10 mouse cellular contexts compared by ENCODE assay signal in genomic region chr5:48509194-48509930, GRCm38 (mm10).
DNase-seq lines count a peak whose midpoint lies in the region; ATAC-seq and TF ChIP-seq lines count a peak whose summit lies in the region.
"Had no signal": no experiment of that assay in that cellular context is flagged by ENCODE, and none has a peak within 500 bp of the region (broad histone marks: within the 10 kb centered on the region; RNA-seq: fewer than 3 reads in every experiment).

No protein-coding gene starts in this region.

- peak overlapping the region; percentile 61 for H3K4me2 ChIP-seq in heart, embryonic 12.5 days

- TF ChIP-seq POLR2A in brain, embryonic 14.5 days (IDR thresholded peaks at IDR 0.05; ENCODE audit: borderline replicate concordance, extremely low read depth, insufficient read depth, insufficient read length, poor library complexity, severe bottlenecking): no peak

- peaks cover 7% of the 10 kb centered on the region for H3K4me1 ChIP-seq in heart, embryonic 12.5 days (replicated peaks)
- H3K4me1 ChIP-seq in midbrain, embryonic 10.5 days: peaks cover 6% of the 10 kb centered on the region; the same call in 1 of the 2 replicates

- H3K27me3 ChIP-seq in heart, embryonic 12.5 days (replicated peaks): no peaks in the 10 kb centered on the region
- no peaks in the 10 kb centered on the region for H3K27me3 ChIP-seq in midbrain, embryonic 10.5 days (ENCODE audit: low read depth, poor library complexity, severe bottlenecking)

- ATAC-seq in heart, embryonic 12.5 days (ENCODE audit: insufficient number of reproducible peaks, low FRiP score): no peak
- no peak for ATAC-seq in inflammation-experienced regulatory T-cells, adult 6 months

- peak overlapping the region; percentile 34; the same call in 1 of the 2 replicates for H3K9ac ChIP-seq in heart, embryonic 12.5 days
- H3K9ac ChIP-seq: liver, embryonic 14.5 days had no signal

- WGBS in heart, embryonic 12.5 days: 36% methylated on average over 18 of the region's 18 CpGs
- 83% methylated on average over 18 of the region's 18 CpGs for WGBS in midbrain, embryonic 10.5 days

- peak; percentile 7 for DNase-seq in kidney, postnatal 10 days
- no peak for DNase-seq in kidney, adult 8-10 months
- DNase-seq in brain, embryonic 14.5 days (ENCODE audit: low read depth): peak; percentile 65
- peak; percentile 17 to 26 for DNase-seq in layer of hippocampus, postnatal 14 days (ENCODE audit: low spot score in 2 of 2)
- DNase-seq in embryo, embryonic 9.5 days (ENCODE audit: extremely low spot score): no peak
- DNase-seq in midbrain, embryonic 10.5 days (ENCODE audit: low spot score): no peak
- DNase-seq: kidney, adult 18-20 months had no signal

- H3K9me3 ChIP-seq in heart, embryonic 12.5 days (replicated peaks): no peaks in the 10 kb centered on the region
- H3K9me3 ChIP-seq in midbrain, embryonic 10.5 days (replicated peaks): no peaks in the 10 kb centered on the region

- H3K4me3 ChIP-seq in heart, embryonic 12.5 days: peak overlapping the region; percentile 41
- no peak overlapping the region for H3K4me3 ChIP-seq in midbrain, embryonic 10.5 days

- H3K27ac ChIP-seq in heart, embryonic 12.5 days (ENCODE audit: poor library complexity, severe bottlenecking): no peak overlapping the region
- H3K27ac ChIP-seq in midbrain, embryonic 10.5 days (replicated peaks): no peak overlapping the region
- H3K27ac ChIP-seq: liver, embryonic 14.5 days had no signal

- no peak for TF ChIP-seq CTCF in brain, embryonic 14.5 days (IDR thresholded peaks at IDR 0.05; ENCODE audit: borderline replicate concordance, extremely low read depth, insufficient read depth, insufficient read length)

- H3K36me3 ChIP-seq in heart, embryonic 12.5 days: no peaks in the 10 kb centered on the region
- H3K36me3 ChIP-seq in midbrain, embryonic 10.5 days: no peaks in the 10 kb centered on the region

Comparison
In these comparisons a context has a peak if more than half of its experiments do, and no peak if none do; other contexts are left out.
1. DNase-seq: peak in kidney, postnatal 10 days (single experiment), brain, embryonic 14.5 days (single experiment) and layer of hippocampus, postnatal 14 days (2 of 2); none in kidney, adult 8-10 months (0 of 2), embryo, embryonic 9.5 days (single experiment) and midbrain, embryonic 10.5 days (single experiment).